Mouse (Mus musculus) bone marrow, adult 2 months (tissue): ENCODE measurements around the gene Slc41a1.

Source experiments
- CTCF ChIP-seq: fragments of 200-500 bp; IDR thresholded peaks from 2 replicates; pipeline ENCODE4 v1.5.1; 2011; ENCODE audit warnings: low read length, control low read depth; ENCODE audit not compliant: control insufficient read depth, insufficient read depth
- POLR2A ChIP-seq: fragments of 200-500 bp; IDR thresholded peaks from 2 replicates; pipeline ENCODE4 v1.6.1; 2011; ENCODE audit warnings: low read depth, mild to moderate bottlenecking, control low read depth, low read length, borderline replicate concordance; ENCODE audit not compliant: control insufficient read depth

GRCm38 (mm10) chr1:131802652-131803051, 24.6 kb upstream of the Slc41a1 start:
- TF ChIP-seq POLR2A, result no peak
- no peak for TF ChIP-seq CTCF
